Mouse (Mus musculus) Muller cell, postnatal 12 days (primary cell): ENCODE data around the gene Nsdhl.

Experiments
- DNase-seq: peaks from one replicate; pipeline ENCODE4 v3.0.0-alpha.2; 2015; ENCODE audit errors: inconsistent ontology term

Nsdhl gene

DNA sequence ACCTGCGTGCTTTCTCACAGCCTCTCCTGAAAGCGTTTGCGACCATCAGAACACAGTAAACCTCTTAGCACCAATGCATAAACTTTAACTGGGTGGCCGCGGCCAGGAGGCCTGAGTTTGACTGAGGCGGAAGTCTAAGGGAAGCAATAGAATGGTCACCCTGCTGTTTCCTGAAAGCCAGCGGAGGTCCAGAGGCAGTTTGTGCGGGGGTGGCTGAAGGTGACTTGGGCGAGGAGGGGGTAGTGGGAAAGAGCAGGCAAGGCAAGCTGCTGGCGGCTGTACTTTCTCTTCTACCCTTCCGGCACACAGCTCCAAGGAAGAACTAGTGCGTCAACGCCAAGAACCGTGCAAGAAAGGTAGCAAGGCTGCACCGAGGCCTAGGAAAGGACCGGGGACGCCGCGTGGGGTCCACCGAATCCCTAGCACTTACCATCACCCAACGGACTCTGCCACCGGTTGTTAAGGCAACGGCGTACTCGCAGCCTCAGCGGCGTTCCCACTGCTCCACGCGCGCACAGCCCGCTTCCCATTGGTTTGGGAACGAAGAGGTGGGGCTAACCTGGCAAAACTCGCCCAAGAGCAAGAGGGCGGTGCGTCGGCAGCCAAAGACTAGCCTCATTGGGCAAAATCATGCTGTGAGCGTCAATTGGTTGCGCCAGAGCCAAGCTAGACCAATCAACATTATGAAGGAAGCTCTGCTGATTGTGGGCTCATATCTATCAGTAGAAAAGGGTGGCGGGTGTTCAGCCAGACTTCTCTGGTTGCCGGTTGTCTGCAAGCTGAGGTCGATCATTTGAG lies at the start of gene Nsdhl, which contains the start of gene Cetn2:
TSS of gene Nsdhl (plus strand) at position 674 of the 798 bp plus-strand sequence.
TSS of gene Cetn2 (minus strand) at position 528 of the 798 bp plus-strand sequence.
- DNase-seq = peak; percentile 90

DNA sequence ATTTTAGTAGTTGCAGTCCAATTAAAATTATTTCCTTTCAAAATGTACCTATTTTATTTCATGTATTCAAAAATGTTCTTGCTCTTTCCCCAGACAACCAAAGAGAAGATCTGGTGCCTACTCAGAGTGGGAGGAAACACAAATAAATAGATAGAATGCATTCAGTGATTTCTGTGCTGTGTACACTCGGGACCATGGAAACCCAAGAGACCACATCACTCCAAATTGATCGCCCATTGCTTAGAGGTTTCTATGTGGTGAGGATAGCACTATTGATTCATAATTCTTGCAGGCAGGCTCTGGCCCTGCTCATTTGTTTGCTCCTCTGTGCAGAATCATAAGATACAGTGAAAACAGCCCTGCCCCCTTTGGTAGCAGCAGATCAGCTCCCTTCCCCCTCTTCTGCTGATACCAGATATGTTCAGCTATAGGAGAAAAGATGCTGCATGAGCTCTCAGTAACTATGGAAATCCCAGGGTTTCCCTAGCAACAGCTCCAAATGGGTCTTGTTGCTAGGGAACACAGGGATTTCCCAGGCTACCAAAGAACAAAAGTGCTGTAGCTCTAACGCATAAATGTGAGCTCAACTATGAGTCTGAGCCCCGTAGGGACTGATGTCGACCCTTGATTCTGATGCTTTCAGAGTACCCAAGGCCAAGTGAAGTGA lies 22.8 kb upstream of the Nsdhl start:
- no peak for DNase-seq

DNA sequence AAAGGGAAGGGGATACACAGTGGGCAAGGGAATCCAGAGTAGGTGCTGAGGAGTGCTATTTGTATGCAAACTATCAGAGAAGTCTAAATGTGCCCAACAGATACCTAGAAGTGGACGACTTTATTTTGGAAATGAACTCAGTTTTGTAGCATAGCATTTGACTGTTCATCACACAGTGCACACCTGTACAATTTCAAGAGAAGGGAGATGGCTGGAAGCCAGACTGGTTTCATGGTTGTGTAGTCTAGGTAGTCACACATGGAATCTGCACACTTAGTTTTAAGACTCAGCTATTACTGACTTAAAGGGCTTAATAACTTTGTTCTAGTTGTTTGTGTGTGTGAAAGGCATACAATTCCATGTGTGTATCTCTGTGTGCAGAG lies 22.3 kb upstream of the Nsdhl start:
- no peak for DNase-seq

DNA sequence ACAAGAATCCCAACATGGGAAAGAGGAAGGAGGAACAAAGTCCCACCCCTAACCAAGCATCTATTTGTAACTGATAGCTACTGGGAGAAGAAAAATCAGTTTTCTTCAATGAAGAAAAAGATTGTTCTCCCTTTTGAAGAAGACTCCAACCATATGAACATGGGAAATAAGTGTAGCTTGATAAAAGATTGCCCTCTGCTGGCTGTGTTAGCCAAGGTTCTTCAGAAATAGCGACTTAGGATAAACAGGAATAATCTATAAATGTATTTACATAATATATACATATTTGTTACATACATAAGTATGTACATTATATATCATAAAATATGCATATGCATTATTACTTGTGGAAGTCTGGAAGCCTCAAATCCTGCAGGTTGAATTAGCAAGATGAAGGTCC lies 15.8 kb upstream of the Nsdhl start:
- no peak for DNase-seq

DNA sequence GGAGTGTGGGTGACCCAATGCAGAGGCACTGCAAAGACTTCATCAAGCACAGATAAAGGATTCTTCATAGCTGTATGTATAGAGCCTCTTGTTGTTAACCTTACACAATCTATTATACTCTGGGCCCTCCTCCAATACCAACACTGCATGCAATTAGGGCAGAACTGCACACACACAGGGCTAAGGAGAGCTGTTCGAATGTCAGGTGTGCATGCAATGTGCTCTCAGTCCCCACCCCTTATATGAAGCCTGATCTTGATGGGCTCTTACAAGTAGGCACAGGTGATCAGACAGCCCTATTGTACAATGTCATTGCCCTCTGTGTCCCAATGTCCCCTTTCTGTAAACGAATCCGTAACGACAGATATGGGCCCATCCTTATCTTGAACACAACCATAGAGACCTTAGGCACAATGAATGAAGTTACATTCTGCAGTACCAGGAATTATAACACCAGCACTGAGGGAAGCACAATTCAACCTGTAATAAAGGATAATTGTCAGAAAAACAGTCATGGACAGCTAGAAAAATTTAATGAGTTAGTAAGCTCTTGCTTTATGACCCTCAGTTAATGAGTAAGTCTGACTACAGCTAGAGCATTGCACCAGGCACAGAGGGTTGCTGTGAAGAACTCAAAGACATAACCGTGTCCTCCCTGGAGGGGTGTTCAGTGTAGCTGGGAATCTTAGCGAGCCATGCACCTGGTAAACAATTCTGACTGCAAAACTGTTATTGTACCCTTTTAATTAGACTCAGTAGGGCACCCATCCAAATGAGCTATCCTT lies 10.5 kb upstream of the Nsdhl start:
- no peak for DNase-seq

DNA sequence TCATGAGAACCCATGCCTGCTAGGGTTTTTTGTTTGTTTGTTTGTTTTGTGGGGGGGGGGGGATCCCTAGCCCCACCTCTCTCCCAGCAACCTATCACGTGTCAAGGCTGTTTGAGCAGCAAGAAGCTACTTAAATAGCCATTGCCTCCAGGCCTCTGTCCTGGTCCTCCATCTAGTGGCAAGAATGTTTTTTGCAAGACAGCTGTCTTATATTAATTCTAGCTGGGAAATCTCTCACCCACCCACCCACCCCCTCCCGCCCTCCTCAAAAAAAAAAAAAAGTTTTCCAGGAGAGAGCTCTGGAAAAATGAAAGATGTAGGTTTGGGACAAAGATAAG lies 10.0 kb upstream of the Nsdhl start:
- DNase-seq = peak; percentile 26

DNA sequence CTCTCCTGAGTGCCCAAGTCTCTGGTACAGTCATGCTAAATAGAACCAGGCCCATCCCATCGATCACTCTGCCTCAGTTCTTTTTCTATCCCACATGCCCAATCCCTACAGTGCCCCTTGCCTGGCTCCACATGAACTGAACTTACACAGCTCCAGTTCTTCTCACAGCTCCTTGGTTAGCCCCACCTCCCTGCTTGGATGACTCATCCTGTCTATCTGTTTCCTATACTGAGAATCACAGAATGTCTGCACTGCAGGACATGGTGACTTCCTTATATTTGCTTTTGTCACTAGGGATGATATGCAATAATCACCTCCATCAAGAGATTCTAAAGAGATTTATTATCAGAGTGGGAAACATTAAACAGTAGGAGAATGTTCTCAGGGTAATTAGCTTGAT lies 6.7 kb upstream of the Nsdhl start:
- no peak for DNase-seq

DNA sequence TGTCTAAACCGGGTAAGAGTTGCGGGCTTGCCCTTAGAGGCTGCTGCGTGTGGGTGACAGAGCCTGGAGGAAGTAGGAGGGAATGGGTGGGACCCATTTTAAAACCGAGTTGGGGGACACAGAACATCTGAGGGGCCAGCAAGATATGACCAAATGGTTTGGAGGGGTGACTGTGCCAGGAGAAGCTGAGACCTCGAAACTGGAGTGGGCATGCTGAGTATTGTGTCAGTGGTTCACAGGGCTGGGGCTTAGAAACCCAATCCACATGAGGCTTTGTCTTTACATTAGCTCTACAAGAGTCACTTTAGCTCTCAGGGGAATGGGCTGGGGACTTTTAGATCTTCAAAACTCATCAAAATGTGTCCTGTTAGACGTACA lies 314 bp downstream of the Nsdhl start:
- no peak for DNase-seq

DNA sequence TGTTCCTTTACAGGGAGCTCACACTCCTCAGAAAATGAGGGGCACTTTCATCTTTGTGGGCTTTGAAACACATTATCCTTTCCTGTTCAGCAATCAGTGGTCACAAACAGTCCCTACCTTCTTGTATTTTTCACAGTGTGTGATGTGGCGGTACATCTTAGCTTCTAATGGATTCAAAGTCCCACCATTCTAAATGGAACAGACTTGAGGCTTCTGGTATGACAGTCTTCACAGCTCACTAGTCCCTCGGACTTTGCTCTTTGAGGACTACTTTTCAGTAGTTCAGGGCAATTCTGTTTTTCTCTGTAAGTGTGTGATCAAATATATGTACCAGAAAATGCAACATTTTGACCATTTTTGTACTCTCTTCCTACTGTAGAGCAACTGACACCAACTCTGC lies 3.0 kb downstream of the Nsdhl start:
- DNase-seq = no peak

DNA sequence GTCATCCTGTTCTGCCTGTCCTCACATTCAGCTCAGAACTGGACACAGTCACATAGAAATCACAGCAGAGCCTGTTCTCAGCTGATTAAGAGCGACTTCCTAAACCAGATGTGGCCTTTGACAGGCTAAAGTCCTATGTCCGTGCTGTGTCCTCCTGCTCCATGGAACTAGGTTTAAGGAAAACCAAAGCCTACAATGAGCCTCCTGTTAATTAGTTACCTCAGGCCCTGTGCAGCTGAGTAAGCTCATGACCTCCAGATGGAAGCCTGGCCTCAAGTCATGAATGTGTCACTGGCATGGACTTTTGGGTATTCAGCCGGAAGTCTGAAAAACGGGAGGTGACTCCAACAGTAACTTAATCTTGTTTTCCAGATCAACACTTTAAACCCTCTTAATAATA lies 35.1 kb downstream of the Nsdhl start:
- peak; percentile 24 for DNase-seq

DNA sequence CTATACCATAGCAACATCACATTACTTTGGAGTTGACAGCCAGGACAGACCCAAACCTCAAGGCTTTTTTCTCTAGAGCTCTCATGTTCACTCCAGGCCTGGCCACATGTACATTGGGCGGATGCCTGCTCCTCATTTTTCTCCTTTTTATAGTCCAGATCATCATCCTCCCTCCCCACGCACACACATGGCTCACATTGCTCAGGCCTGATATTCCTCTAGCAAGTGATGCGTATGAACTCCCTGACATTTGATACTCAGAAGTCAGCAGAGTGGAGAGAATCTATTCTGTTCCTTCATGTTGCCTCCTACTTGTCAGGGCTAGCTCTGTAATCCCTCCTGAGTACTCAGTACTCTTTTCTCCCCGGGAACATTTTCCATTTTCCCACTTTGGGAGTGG lies 38.1 kb downstream of the Nsdhl start:
- no peak for DNase-seq

DNA sequence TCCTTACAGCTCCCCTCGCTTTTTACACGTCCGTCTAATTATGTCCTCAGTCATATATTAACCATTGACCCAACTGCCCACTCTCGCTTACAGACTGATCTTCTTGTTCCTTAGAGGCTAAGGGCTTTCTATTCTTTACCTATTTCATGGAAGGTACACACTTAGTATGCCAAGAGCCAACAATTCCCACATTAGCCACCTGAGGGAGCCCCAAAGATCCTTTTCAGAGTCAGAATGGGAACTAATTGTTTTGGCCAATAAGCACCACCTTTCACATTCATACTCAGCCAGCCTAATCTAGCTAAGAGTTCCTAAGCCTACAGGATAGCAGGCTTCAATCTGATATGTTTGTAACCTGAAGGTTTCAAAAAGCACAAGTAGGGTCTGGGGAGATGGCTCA lies 42.1 kb downstream of the Nsdhl start:
- DNase-seq = no peak

DNA sequence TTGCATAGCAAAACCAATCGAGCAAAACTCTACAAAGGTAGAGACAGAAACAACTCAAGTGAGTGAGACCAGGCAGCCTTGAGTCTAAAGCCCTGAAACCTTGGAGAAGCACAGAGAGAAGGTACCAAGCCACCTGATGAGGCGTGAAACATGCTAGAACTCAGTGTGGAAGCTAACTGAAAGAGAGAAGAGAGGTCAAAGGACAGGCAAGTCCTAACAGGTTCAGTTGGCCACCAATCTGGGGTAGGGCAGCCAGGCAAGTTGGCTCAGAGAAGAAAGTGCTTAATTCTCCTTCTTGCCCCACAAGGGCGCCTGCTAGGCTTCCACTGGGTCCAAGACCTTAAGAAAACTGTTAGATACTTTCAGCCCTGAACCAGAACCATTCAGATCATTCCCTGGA lies 43.2 kb downstream of the Nsdhl start:
- DNase-seq = no peak

DNA sequence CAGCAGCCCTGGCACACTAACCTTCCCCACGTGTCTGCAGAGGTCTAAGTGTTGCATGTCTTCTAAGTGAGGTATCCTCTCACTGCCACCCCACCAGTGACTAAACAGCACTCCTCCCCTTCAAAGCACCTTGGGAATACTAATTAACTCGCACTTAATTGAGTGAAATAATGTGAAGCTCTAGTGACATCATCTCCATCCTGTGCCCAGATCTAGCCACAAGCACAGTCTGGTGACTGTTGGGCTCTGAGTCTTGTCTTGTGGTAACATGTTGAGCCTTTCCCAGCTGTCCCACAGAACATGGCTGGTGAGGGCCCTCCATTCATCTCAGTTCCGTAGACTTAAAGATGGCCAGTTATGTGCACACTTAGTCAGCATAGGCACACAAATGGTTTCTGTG lies 44.4 kb downstream of the Nsdhl start:
- DNase-seq = peak; percentile 19

DNA sequence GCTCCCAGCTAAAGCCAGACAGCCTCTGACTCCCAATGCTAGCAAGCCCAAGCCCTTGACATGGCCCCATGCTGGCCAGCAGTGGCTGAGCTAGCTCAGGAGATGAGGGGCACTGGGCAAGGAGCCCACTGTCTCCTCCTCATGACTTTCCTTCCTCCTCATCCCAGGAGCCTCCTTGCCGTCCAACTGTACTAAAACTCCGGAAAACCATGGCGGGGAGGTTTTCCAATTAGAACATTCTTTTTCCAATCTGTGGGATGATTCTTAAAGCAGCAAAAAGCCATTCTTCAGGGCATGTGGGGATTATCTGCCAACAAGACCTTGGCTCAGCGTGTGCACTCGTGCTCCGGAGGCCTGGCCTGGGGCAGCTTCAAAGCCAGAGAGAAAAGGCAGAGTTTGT lies 64.5 kb downstream of the Nsdhl start:
- DNase-seq = no peak

DNA sequence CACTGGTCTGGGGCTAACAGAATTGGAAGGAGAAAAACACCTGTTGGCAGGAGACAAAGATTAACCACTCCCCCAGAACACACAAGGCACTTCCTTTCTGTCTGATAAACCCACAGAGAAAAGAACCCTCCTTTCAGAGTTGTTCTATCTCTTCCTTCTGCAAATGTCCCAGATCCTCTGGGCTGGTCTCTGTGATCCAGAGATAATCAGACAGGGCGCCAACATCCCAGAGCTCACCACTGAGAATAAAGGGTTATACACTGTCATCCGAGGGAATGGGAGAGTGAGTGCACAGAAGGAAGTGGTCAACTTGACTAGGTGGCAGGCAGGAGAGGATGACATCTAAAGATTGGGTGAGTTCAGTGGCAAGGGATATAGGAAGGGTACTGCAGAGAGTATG lies 67.2 kb downstream of the Nsdhl start:
- DNase-seq = no peak

DNA sequence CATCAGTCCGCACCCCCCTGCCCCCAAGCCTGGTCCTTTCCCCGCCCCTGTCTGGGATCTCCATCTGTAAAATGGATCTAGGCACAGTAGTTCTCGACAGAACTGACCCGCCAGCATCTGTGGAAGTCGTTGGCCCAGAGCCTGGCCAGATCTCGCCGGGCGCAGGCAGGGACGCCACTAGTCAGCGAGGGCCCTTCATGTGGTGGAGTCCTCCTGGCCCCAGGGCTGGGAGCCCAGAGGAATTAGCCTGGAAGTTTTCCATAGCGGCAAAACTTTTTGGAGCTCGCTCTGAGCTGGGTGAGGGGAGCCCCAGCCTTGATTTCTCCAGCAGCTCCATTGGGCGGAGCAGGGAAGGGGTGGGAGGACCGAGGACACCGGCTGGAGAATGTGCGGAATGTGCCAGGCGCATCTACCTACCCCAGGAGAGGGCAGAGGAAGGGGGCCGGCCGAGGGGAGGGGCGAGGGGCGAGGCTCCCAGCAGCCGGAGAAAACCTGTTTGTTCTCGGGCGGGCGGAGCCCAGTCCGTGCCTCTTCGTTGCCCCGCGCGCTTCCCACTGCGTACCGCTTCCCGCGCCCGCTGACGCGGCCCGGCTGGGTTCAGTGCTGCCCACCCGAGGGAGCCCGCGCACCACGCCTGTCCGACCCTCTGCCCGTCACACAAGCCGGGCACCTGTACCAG lies 68.6 kb downstream of the Nsdhl start, which contains the start of gene Zfp185:
TSS of gene Zfp185 (plus strand) at position 499 of the 679 bp plus-strand sequence.
- peak; percentile 90 for DNase-seq

DNA sequence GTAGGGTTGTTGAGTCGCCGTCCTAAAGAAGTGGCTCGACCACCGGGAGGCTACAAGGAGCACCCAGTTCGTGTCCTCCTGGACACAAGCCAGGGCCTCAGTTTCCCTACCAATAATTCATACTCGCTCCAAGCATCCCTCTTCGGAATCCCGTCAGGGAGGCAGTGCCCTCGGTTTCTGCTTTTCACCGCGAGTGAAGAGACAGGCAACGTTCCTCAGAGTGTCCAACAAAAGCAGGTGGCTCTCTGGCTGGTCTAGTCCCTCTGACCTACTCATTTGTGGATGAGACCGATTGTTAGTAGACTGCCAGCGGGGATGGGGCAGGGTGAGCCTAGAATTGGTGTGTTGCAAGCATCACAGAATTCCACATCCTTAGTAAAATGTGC lies 69.2 kb downstream of the Nsdhl start:
- DNase-seq = no peak

DNA sequence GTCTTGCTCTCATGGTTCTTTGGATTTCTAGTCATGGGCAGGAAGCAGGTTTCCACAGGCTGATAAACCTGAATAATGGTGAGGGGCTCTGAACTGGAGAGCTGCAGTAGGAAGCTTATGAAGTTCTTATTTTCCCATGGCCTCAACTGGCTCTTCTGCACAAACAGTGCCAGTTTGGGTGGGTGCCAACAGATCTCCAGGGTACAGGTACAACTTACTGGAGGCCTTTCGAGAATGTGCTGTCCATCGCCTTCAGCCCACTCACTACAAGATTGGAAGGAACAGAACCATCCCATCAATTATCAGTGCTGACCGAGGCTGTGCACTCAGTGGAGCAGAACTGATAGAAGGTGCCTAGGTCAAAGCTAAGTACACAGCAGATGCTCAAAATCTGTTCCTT lies 70.1 kb downstream of the Nsdhl start:
- DNase-seq = no peak

DNA sequence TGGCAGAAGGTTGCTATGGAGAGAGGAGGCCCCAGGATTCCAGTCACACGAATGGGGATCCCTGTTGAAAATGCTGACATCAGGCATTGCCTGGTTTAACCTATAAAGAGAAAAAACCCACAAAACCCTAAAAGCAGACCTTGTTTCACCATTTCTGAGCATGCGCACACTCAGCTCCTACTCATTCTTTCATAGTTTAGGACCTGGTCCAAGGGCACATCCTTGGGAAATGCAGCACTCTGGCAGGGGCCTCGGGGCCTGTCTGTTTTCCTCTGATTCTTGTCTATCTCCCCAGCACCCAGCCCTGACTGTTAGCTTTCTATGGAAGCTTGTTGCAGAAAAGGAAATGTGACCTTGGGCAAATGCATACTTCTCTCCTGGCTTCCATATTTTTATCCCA lies 72.2 kb downstream of the Nsdhl start:
- peak; percentile 25 for DNase-seq

DNA sequence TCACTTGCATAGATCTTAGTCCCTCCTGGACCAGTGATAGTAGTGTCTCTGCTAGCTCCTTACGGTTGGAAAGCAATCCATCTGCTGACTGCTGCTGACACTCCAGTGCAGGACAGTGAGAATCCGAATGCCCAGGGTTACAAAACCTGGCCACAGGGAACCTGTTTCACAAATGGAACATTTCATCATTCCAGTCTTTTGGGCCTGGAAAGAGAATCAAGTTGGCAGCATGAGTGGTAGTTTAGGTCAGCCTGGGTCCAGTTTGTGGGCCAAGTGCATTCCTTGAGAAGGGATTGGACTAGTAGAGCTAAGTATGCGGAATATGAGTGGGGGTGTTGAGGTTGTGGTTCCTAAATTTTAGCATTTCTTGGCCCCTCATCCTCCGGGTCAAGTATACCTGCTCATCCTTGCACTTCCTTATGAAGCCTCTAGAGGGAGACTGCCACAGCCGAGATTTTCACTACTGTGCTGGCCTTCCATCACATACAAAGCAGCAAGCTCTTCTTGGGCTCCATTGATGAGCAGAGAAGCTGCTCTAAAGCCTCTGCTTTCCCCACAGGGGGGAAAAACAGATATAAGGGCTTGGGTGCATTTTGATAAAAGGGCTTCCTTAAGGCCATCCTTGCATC lies 74.0 kb downstream of the Nsdhl start:
- peak; percentile 30 for DNase-seq

DNA sequence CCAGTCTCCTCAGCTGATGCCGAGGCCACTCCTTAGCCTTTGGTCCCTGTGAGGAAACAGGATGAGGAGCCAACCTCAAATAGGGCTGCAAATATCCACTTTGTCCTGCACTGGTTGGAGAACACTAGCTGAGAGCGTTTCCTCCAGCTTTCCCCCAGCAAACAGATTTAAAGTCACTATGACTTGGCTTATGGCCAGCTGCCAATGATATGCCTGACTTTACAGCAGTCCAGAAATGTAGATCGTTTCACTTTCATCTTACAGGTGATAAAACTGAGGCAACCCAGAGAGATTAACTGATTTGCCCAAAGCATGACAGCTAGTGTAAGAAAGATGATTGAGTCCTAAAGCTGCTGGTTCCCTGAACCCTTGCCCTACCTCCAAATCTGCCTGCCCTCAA lies 77.2 kb downstream of the Nsdhl start:
- no peak for DNase-seq
